Mouse (Mus musculus): ENCODE data around the gene Slc46a3.
A peak's percentile ranks its signal among the peaks of the same experiment; 100 is the strongest.
"Not testable (repeated sequence)": the region's sequence is repeated elsewhere in the genome, so short reads cannot be mapped to it uniquely, and the experiment has no call there.

Gene Slc46a3

DNA sequence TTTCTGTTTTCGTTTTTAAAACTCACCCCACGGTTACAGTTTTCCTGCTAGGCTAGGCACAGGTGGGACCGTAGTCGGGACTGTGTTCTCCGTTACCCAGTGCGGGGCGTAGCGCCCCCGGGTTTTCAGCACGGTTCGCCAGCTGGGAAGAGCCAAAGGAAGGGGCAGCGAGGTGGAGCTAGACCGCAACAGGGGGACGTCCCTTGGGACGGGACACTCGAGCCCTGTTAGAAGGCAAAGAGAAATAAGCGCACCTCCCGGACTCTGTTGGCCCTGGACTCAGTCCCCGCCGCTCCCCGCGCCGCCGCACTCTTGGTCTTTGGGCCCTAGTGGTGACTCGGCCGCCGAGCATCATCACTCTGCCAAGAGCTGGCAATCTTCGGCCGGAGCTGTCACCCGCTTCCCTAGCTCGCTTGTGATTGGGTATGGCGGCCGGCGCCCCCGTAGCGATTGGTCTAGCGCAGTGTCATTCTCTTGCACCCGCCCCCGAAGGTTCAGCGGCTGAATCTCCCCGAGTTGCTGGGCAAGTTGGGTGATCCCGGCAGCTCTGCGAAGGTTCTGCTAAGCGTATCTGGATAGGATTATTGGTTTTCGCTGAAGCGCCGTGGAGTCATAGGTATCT is at the start of gene Slc46a3:
Gene Slc46a3, minus strand, starts transcription at position 361 of the 622 bp plus-strand sequence.
- DNase-seq (ENCODE audit: low spot score in 2 of 2) = peak; percentile 92 to 93

DNA sequence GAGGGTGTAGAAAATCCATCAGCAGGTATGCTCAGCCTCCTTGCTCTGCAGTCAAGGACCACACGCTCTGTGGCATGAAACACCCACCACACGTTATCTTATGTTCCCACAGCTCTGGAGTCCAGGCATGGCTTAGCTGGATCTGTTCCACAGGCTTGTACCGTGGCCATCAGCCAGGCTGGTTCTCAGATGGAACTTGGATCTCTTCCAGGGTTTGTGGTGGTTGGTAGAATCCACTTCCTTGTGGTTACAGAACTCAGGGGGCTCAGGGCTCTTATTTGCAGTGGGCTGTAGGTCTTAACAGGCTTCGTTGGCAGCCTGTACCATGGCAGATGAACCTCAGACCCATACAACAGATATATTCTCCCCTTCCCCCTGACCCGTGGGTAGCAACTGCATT is 44.6 kb upstream of the Slc46a3 start:
- no peak for DNase-seq (ENCODE audit: low spot score in 2 of 2)

DNA sequence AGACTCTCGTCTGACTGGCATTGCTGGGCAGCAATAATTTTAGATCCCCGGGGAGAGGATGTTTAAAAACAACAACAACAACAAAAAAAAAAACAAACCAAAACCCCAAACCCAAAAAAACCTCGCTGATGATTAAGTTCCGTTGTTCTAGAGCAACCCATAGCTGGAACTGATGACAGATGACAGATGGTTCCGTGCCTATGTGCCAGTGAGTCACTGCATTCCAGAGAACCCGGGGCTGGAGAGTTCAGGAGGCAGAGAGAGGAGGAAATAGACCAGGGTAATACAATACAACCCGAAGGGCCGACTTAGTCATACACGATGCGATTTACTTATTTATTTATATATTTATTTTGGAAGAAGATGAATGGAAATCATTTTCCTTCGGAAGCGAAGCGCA is 40.5 kb upstream of the Slc46a3 start:
- DNase-seq (ENCODE audit: low spot score in 2 of 2) = no peak

DNA sequence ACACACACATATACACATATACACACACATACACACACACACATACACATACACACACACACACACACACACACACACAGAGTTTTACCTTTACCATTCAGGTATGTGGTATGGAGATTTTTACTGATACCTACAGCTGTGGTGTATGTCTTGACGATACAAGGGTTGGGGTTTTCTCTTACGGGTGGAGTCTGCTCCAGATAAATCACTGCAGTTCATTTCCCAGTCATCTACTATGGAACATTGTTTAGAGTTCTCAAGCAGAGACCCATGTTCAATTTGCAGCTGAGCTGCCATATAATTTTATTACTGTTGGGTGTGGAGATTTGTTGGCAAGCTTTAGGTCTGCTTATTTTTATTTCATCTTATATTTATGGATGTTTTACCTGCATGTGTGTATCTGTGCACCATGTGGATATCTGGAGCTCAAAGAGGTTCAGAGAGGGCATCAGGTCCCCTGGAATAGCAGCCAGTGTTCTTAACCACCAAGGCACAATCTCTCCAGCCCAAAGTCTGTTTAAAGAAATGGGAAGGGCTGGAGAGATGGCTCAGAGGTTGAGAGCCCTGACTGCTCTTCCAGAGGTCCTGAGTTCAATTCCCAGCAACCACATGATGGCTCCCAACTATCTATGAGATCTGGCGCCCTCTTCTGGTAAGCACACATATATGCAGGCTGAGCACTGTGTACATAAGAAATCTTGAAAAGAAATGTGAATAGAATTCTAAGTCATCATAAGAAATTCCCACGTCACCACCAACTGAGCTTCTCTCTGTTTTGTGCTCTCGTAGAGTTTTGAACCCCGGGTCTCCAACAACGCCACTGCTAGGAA is 34.3 kb upstream of the Slc46a3 start:
- no peak for DNase-seq (ENCODE audit: low spot score in 2 of 2)

DNA sequence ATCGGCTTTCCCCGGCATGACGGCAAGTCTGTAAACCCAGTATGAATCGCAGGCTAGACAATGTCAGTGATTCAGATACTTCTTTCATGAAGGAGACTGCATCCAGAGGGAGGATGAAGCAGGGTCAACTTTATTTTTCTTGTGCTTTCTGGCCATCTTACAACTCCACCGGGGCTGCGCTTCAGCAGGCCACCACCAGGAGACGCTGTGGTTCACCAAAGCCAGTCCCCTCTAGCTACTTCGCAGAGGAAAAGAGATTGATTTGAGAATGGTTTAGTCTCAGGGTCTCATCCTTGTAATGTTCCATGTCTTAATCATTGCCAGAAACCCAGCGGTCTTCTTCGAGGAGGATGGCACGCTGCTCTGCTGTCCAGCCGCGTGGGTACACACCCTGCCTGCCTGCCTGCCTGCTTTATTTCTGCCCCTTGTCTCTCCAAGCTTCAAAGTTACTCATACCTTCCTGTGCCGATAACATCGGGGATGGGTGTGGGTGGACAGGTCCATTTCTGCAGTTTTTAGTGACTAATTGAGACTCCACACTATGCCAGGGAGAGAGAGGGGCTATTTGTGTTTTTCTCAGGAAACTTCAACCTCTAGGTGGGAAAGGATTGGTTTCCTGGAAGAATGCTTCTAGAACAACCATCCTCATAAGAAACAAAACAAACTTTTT is 31.5 kb upstream of the Slc46a3 start:
- no peak for DNase-seq (ENCODE audit: low spot score in 2 of 2)

DNA sequence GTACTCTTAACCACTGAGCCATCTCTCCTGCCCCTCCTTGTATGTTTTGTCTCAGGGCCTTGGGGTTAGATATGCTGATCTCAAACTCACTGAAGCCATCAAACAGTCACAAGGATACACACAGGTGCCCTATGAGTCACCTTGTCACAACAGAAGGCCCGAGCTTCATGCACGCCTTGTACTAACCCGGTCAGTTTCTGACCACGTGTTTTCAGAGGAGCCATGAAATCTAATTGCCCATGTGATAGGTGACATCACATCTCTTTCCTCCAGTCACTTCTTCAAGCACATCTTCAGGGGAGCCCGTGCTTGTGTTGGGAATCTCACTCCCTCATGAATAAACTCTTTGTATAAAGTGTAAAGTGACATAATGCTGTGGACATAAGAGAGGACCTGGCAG is 30.0 kb upstream of the Slc46a3 start:
- DNase-seq (ENCODE audit: low spot score in 2 of 2) = no peak

DNA sequence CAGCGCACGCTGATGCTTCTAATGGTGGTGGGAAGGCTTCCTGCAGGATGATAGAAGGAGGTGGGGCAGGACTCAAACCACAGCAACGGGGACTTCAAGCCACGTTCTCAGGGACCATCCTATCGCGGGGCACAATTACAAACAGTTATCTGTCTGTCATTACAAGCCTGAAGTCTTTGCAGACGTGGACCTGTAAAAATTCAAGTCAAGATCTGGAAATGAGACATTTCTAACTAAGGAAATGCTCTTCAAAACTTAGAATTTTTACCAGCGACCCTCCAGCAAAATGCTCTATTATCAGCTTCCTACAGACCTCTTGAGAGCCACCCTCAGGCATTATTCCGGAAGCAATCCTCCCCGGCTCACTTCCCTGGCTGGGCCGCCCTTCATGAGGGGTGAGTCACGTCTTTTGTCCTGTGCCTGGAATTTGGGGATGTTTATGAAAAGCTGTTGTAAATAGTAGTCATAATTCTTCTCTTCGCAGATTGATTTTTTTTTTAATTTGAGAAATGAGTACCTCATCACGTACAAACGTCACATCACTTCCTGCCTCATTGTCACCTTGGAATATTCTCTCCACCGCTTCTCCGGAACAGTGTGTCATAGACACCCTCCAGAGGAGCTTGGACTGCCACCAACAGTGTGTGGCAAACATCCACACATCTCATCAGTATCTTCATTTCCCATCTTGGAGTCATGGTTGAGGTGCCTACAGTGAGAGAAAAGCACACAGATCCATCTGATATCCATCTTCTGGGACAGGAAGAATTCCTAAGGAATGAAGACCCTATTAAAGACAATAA is 23.6 kb upstream of the Slc46a3 start:
- no peak for DNase-seq (ENCODE audit: low spot score in 2 of 2)

DNA sequence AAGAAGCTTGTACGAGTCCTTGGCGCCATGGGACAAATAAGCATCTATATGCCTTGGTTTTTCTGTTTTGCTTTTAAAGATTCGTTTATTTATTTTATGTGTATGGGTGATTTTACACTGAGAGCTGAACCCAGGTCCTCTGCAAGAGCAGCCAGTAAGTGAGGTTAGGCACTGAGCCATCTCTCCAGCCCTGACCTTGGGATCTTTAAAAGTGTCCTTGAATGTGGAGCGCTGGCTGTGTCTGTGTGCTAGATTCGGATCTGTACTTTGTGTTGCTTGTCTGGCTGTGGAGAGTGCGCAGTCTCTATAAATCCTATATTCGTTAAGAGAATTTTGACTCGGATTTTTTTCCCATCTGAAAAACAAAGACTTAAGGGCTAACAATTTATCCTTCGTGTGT is 21.6 kb upstream of the Slc46a3 start:
- DNase-seq (ENCODE audit: low spot score in 2 of 2) = no peak

DNA sequence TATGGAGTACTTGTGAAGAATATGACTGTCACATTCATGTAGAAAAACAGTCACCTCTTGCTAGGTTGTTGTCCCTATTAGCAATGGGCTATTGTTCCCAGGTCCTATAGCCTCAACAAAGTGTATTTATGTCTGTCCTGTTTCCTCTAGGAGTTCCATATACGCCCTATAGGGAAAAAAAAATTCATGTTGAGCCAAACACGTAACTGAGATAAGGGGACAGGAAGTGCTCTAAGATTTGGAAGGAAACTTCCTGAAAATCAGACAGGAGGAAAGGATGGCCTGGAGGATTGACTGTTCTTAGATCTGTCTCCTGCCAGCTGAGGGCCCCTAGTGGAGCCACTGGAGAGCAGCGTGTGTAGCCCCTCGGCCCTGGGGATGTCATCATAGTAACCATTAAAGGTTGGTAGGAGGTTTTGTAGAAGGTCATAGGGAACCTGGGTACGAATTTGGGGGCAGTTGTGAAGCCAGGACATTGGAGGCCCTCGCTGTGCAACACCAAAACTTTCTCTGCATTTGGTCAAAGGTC is 20.5 kb upstream of the Slc46a3 start:
- no peak for DNase-seq (ENCODE audit: low spot score in 2 of 2)

DNA sequence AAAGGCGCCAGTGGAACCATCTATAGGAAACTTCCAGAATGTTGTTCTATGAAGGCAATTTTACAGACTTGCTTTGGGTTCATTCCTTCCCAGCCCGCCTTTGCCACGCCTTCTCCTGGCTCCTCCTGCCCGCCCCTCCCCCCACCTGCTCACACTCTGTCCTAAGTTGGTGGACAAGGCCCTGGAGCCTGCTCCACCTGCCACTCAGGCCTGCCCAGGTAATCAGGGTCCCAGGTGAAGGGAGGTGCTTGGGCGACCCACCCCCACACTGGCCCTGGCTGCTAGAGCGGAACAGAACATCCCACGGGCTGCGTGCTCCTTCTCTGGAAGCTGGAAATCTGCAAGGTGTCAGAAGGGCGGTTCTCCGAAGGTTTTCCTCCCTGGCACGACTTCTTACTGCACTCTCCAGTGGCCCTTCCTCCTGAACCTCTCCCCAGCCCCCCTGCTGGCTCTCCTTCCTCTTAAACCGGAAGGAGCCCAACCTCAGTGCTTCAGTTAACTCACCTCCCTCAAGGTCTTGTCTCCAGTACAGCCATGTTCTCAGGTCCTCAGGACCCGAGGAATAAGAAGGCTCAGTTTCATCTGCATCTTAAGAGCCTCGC is 18.7 kb upstream of the Slc46a3 start:
- DNase-seq (ENCODE audit: low spot score in 2 of 2) = no peak

DNA sequence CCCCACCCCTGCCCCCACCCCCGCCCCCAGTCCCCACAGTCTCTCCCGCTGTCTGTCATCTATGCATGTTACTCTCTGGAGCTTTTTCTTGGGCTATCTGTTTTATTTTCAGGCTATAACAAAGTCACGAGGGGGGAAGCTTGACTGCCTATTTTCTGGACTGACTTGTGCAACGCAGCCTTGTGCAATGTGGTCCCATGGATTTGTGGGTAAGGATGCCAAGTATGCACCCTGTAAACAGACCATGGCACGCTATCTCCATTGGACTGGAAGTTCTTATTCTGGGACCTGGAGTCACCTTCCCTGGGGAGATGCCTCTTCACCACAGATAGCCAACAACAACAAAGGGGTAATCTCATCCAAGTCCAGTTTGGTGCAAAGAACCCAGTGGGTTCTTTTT is 17.1 kb upstream of the Slc46a3 start:
- no peak for DNase-seq (ENCODE audit: low spot score in 2 of 2)

DNA sequence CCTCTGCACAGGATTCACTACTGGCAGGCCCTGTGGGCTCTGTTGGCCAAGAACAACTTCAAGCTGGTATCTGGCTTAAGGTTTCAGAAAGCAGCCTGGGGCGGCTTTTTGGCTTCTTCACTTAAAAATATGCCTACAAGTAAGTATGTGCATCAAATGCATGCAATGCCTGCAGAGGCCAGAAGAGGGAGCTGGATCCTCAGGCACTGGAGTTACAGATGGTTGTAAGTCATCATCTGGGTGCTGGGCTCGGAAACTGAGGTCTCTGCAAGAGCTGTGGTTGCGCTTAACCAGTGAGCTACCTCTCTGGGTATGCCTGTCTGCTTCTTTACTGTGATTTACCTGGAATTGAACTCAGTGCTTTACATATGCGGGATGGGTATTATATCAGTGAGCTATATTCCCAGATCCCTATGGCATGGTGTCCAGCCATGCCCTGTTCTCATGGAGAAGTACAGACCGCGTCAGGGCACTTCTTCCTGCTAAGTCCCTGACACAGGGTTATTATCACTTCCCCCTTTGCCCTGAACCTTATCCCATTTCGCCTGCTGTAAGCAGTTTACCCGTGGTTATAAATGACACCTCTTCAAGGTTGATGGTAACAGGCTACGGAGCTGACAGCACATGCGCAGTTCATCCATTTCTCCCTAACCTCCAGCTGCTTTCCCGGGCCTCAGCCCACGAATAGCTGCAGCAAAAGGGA is 16.3 kb upstream of the Slc46a3 start:
- no peak for DNase-seq (ENCODE audit: low spot score in 2 of 2)

DNA sequence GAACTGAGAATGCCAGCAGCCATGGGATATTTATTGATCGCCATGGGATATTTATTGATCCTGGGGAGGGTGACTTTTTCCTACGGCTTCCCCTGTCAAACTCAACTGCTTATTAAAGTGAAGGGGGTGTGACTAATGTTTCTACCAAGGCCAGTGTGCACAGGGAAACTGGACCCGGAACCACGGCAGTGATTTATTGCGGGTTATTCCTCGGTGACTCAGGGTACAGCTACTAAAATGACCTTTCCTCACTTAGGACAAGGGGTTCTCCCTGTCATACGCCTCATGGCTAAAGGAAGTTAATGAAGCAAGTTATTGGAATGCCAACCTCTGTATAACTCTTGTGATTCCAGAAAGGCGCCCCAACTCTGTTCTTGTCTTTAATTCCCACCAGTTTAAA is 13.2 kb upstream of the Slc46a3 start:
- no peak for DNase-seq (ENCODE audit: low spot score in 2 of 2)

DNA sequence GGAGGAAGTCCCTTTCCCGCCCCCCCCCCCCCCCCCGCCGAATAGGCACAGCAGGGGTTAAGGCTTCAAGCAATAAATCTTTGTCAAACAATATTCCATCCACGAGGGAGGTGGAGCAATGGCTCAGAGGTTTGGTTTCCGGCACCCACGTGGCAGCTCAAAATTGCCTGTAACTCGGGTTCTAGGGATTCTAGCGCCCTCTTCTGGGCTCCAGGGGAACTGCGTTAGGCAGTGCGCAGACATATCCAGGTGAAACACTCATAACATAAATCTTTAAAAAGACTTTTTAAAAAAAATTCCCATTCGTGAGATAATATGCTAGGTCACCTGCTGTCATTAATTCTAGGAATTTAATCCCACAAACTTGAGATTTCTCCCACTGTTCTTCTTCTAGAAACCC is 12.5 kb upstream of the Slc46a3 start:
- DNase-seq (ENCODE audit: low spot score in 2 of 2) = no peak

DNA sequence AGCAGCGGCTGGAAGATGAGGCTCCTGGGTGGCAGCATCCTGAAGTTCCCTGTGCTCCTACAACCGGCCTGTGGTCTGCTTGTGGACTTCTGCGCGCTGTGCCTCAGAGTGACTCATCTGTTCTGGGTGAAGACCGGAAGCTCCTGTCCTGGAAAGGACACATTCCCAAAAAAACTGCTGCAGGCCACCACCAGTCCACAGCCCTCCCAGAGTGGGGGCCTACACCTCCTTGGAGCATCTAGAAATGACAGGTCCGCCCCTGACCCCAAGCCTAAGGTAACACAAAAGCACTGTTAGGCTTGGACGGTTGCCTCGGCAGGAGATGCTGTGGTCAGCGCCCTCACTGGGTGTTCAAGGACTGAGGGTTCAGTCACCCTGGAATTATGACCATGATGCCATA is 8.6 kb upstream of the Slc46a3 start:
- DNase-seq (ENCODE audit: low spot score in 2 of 2) = no peak

DNA sequence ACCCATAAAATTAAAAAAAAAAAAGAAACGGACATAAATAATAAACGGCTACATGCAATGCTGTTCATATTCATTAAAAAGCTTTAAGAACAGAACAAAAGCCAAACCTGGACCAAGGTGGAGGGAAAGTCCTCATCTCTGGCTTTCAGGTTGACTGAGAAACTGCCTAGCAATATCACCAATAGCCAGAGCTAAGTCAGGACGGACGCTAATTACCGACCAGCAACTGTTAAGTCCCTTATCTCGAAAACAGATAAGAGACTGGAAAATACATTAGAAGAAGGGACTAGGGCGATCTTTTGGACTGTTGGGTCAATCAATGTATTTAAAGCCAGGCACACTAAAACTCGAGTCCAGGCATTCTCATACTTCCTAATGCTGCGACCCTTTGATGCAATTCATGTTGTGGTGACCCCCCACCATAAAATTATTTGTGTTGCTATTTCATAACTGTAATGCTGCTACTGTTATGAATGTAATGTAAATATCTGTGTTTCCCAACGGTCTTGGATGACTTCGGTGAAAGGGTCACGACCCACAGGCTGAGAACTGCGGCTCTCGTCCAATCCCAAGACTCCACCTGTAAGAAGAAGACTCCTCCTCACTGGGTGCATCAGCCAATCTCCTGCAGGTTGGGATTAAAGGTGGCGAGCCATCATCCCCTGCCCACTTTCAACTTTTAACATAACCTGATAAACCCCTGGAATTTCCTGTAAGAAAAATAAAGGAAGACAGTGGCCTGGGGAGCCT is 7.6 kb upstream of the Slc46a3 start:
- no peak for DNase-seq (ENCODE audit: low spot score in 2 of 2)

DNA sequence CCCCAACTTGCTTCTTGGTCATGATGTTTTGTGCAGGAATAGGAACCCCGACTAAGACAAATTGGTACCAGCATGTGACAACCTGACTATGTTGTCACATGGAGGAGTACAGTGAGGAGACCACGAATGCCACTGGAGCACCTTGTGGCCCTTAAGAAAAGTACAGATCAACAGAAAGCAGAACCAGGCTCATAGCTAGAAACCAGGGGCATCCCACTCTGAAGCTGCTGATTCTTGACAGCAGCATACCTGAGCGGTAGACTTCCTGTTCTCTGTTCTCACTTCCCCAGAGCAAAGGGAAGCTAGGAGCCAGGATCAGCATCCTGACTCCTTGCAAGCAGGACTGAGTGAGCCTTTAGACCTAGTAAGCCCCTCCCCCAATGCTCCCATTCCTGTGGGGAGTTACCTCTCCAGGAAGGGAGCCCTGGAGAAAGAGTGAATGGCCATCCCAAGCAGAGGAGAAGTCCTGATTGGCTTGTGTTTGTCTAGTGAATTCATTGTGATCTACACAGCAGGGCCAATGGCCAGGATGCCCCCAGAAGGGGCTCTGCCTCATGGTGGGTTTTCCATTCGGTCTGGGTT is 4.4 kb upstream of the Slc46a3 start:
- peak; percentile 50 to 53 for DNase-seq (ENCODE audit: low spot score in 2 of 2)

DNA sequence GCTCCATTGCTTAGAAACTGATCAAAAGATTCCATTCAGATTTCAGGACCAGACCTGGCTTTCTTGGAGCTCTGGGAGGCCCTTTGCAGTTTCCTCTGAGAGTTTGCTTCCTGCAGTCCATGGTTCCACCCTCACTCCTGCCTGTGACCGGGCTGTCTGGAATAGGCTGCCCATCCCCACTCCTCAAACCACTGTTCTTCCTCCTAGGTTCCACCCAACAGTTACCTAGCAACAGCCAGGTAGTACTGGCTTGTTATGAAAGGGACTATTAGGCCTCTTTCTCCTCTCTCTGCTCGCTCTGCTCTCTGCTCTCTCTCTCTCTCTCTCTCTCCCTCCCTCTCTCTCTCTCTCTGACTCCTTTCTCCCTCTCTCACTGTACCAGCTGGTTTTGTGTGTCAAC is 3.6 kb upstream of the Slc46a3 start:
- DNase-seq (ENCODE audit: low spot score in 2 of 2) = no peak

DNA sequence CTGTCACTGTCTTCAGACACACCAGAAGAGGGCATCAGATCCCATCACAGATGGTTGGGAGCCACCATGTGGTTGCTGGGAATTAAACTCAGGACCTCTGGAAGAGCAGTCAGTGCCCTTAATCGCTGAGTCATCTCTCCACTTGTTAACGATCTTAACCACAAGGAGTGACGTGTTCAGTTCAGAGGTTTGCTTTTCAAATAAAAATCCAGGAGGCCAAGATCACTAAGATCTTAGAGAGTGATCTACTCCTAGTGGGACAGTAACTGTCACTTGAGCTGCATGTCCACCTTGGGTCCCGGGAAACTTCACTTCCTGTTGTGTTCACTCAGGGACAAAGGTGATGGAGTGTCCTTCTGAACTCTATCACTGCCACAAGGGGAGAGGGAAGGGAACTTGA is 1.9 kb upstream of the Slc46a3 start:
- not testable (repeated sequence) for DNase-seq (ENCODE audit: low spot score in 2 of 2)
